Mouse (Mus musculus): ENCODE data around the gene Ubn1. TPM values are rescaled to one million over a fixed set of nuclear protein-coding genes. Genes with fewer than 3 reads are reported as not detected.

Gene Ubn1
- polyA plus RNA-seq, 1 experiment from 2014 or later, result 16.6 TPM

GRCm38 (mm10) chr16:5093285-5093684, 43.4 kb downstream of the Ubn1 start:
- peaks cover 5% of the 10 kb centered on the region; the same call in 1 of the 2 replicates for H3K36me3 ChIP-seq
- 82% methylated on average over 5 of the region's 5 CpGs for WGBS
- H3K9me3 ChIP-seq (replicated peaks), result no peaks in the 10 kb centered on the region
- DNase-seq (ENCODE audit: low spot score), result no peak
- no peak overlapping the region for H3K4me3 ChIP-seq
- H3K27ac ChIP-seq (replicated peaks), result no peak overlapping the region
- H3K27me3 ChIP-seq (ENCODE audit: low read depth, poor library complexity, severe bottlenecking), result no peaks in the 10 kb centered on the region
- H3K4me1 ChIP-seq, result no peaks in the 10 kb centered on the region

- no peaks in the 10 kb centered on the region for H3K36me3 ChIP-seq
- no peak overlapping the region for H3K4me3 ChIP-seq
- WGBS, result 84% methylated on average over 8 of the region's 8 CpGs
- H3K27ac ChIP-seq (replicated peaks), result no peak overlapping the region
- no peaks in the 10 kb centered on the region for H3K27me3 ChIP-seq (ENCODE audit: low read depth, poor library complexity, severe bottlenecking)
- no peak for DNase-seq (ENCODE audit: low spot score)
- H3K4me1 ChIP-seq, result no peaks in the 10 kb centered on the region
- H3K9me3 ChIP-seq (replicated peaks), result no peaks in the 10 kb centered on the region
These were observed 46.6 kb downstream of the Ubn1 start for GRCm38 (mm10) chr16:5096504-5096903.

GRCm38 (mm10) chr16:5101000-5101399, 51.1 kb downstream of the Ubn1 start:
- WGBS, result 81% methylated on average over 6 of the region's 6 CpGs
- Histone ChIP-seq H3K4me1 (no peaks in the 10 kb centered on the region), H3K36me3 (no peaks in the 10 kb centered on the region)

GRCm38 (mm10) chr16:5109877-5110276, 60.0 kb downstream of the Ubn1 start:
- Histone ChIP-seq H3K9me3 (replicated peaks) (no peaks in the 10 kb centered on the region), H3K36me3 (no peaks in the 10 kb centered on the region), H3K4me3 (no peak overlapping the region), H3K27me3 (ENCODE audit: low read depth, poor library complexity, severe bottlenecking) (no peaks in the 10 kb centered on the region), H3K4me1 (no peaks in the 10 kb centered on the region), H3K27ac (replicated peaks) (no peak overlapping the region)
- 88% methylated on average over 7 of the region's 7 CpGs for WGBS
- no peak for DNase-seq (ENCODE audit: low spot score)

More at GRCm38 (mm10) chr16:5101000-5101399, 51.1 kb downstream of the Ubn1 start:
- no peak for DNase-seq (ENCODE audit: low spot score)
- no peak overlapping the region for H3K4me3 ChIP-seq
- H3K27ac ChIP-seq (replicated peaks), result no peak overlapping the region
- no peaks in the 10 kb centered on the region for H3K27me3 ChIP-seq (ENCODE audit: low read depth, poor library complexity, severe bottlenecking)
- no peaks in the 10 kb centered on the region for H3K9me3 ChIP-seq (replicated peaks)

GRCm38 (mm10) chr16:5111021-5111420, 61.2 kb downstream of the Ubn1 start:
- Histone ChIP-seq H3K4me3 (no peak overlapping the region), H3K9me3 (replicated peaks) (no peaks in the 10 kb centered on the region)
- WGBS, result 85% methylated on average over 3 of the region's 3 CpGs

GRCm38 (mm10) chr16:5113002-5113550, 63.2 kb downstream of the Ubn1 start:
- Histone ChIP-seq H3K4me1 (no peaks in the 10 kb centered on the region), H3K27ac (replicated peaks) (no peak overlapping the region), H3K36me3 (no peaks in the 10 kb centered on the region), H3K9me3 (replicated peaks) (no peaks in the 10 kb centered on the region), H3K27me3 (ENCODE audit: low read depth, poor library complexity, severe bottlenecking) (no peaks in the 10 kb centered on the region), H3K4me3 (no peak overlapping the region)
- WGBS, result 80% methylated on average over 4 of the region's 4 CpGs
- no peak for DNase-seq (ENCODE audit: low spot score)

More at GRCm38 (mm10) chr16:5111021-5111420, 61.2 kb downstream of the Ubn1 start:
- H3K27ac ChIP-seq (replicated peaks), result no peak overlapping the region
- DNase-seq (ENCODE audit: low spot score), result no peak
- no peaks in the 10 kb centered on the region for H3K4me1 ChIP-seq
- no peaks in the 10 kb centered on the region for H3K27me3 ChIP-seq (ENCODE audit: low read depth, poor library complexity, severe bottlenecking)
- no peaks in the 10 kb centered on the region for H3K36me3 ChIP-seq

GRCm38 (mm10) chr16:5113582-5113981, 63.7 kb downstream of the Ubn1 start:
- Histone ChIP-seq H3K4me3 (no peak overlapping the region), H3K36me3 (no peaks in the 10 kb centered on the region), H3K9me3 (replicated peaks) (no peaks in the 10 kb centered on the region), H3K27ac (replicated peaks) (no peak overlapping the region), H3K4me1 (no peaks in the 10 kb centered on the region), H3K27me3 (ENCODE audit: low read depth, poor library complexity, severe bottlenecking) (no peaks in the 10 kb centered on the region)
- WGBS, result 76% methylated on average over 2 of the region's 2 CpGs
- DNase-seq (ENCODE audit: low spot score), result no peak

- no peak for DNase-seq (ENCODE audit: low spot score)
- Histone ChIP-seq H3K27me3 (ENCODE audit: low read depth, poor library complexity, severe bottlenecking) (peaks cover 17% of the 10 kb centered on the region; the same call in 1 of the 2 replicates), H3K36me3 (no peaks in the 10 kb centered on the region), H3K4me3 (no peak overlapping the region), H3K4me1 (0 out of 2 replicates have a peak, but pooled peaks cover 6% of the 10 kb centered on the region), H3K9me3 (replicated peaks) (no peaks in the 10 kb centered on the region), H3K27ac (replicated peaks) (no peak overlapping the region)
- WGBS, result 81% methylated on average over 4 of the region's 4 CpGs
These were observed 69.5 kb downstream of the Ubn1 start for GRCm38 (mm10) chr16:5119385-5119784.

GRCm38 (mm10) chr16:5119845-5120244, 70.0 kb downstream of the Ubn1 start:
- no peak for DNase-seq (ENCODE audit: low spot score)
- WGBS, result 87% methylated on average over 4 of the region's 4 CpGs
- H3K4me3 ChIP-seq, result no peak overlapping the region
- H3K4me1 ChIP-seq, result 0 out of 2 replicates have a peak, but pooled peaks cover 6% of the 10 kb centered on the region
- H3K9me3 ChIP-seq (replicated peaks), result no peaks in the 10 kb centered on the region
- no peaks in the 10 kb centered on the region for H3K36me3 ChIP-seq
- H3K27ac ChIP-seq (replicated peaks), result no peak overlapping the region
- peaks cover 17% of the 10 kb centered on the region; the same call in 1 of the 2 replicates for H3K27me3 ChIP-seq (ENCODE audit: low read depth, poor library complexity, severe bottlenecking)

- 0 out of 2 replicates have a peak, but pooled peaks cover 6% of the 10 kb centered on the region for H3K4me1 ChIP-seq
- no peaks in the 10 kb centered on the region for H3K36me3 ChIP-seq
- WGBS, result 76% methylated on average over 6 of the region's 6 CpGs
These were observed 73.6 kb downstream of the Ubn1 start for GRCm38 (mm10) chr16:5123476-5123875.

GRCm38 (mm10) chr16:5130196-5130595, 80.3 kb downstream of the Ubn1 start:
- Histone ChIP-seq H3K4me3 (no peak overlapping the region), H3K27me3 (ENCODE audit: low read depth, poor library complexity, severe bottlenecking) (peaks cover 74% of the 10 kb centered on the region), H3K9me3 (replicated peaks) (no peaks in the 10 kb centered on the region)

More at GRCm38 (mm10) chr16:5123476-5123875, 73.6 kb downstream of the Ubn1 start:
- Histone ChIP-seq H3K27ac (replicated peaks) (no peak overlapping the region), H3K9me3 (replicated peaks) (no peaks in the 10 kb centered on the region), H3K4me3 (no peak overlapping the region), H3K27me3 (ENCODE audit: low read depth, poor library complexity, severe bottlenecking) (peaks cover 25% of the 10 kb centered on the region)
- no peak for DNase-seq (ENCODE audit: low spot score)

GRCm38 (mm10) chr16:5130766-5131165, 80.9 kb downstream of the Ubn1 start:
- H3K27ac ChIP-seq (replicated peaks), result no peak overlapping the region
- no peak overlapping the region for H3K4me3 ChIP-seq
- H3K36me3 ChIP-seq, result no peaks in the 10 kb centered on the region
- H3K9me3 ChIP-seq (replicated peaks), result no peaks in the 10 kb centered on the region
- peaks cover 12% of the 10 kb centered on the region for H3K4me1 ChIP-seq
- peaks cover 79% of the 10 kb centered on the region for H3K27me3 ChIP-seq (ENCODE audit: low read depth, poor library complexity, severe bottlenecking)
- DNase-seq (ENCODE audit: low spot score), result no peak
- 14% methylated on average over 4 of the region's 4 CpGs for WGBS

More at GRCm38 (mm10) chr16:5130196-5130595, 80.3 kb downstream of the Ubn1 start:
- WGBS, result 55% methylated on average over 2 of the region's 2 CpGs
- no peak for DNase-seq (ENCODE audit: low spot score)
- no peaks in the 10 kb centered on the region for H3K36me3 ChIP-seq
- H3K4me1 ChIP-seq, result peaks cover 12% of the 10 kb centered on the region
- no peak overlapping the region for H3K27ac ChIP-seq (replicated peaks)

GRCm38 (mm10) chr16:5131251-5131922, 81.5 kb downstream of the Ubn1 start:
- H3K9me3 ChIP-seq (replicated peaks), result no peaks in the 10 kb centered on the region
- no peaks in the 10 kb centered on the region for H3K36me3 ChIP-seq
- no peak for DNase-seq (ENCODE audit: low spot score)
- H3K27me3 ChIP-seq (ENCODE audit: low read depth, poor library complexity, severe bottlenecking), result peaks cover 79% of the 10 kb centered on the region
- H3K27ac ChIP-seq (replicated peaks), result no peak overlapping the region
- H3K4me3 ChIP-seq, result peak overlapping the region; percentile 50; the same call in 1 of the 2 replicates
- peaks cover 17% of the 10 kb centered on the region for H3K4me1 ChIP-seq
- WGBS, result 4% methylated on average over 25 of the region's 25 CpGs
